Mouse (Mus musculus) limb, embryonic 11.5 days (tissue): Measurements from ENCODE around the gene Dglucy. TPM values are rescaled to one million over a fixed set of nuclear protein-coding genes. Genes with fewer than 3 reads are reported as not detected.

Source experiments
- ATAC-seq: fragments of 200-750 bp; cut with Nextera tagmentation; 2 replicates; pipeline ENCODE4 v1.8.0; 2017; ENCODE audit warnings: low read depth; ENCODE audit not compliant: insufficient number of reproducible peaks, low FRiP score, low TSS enrichment
- DNase-seq: peaks from one replicate; pipeline ENCODE4 v3.0.0-alpha.2; 2015; ENCODE audit warnings: low spot score
- H3K27ac ChIP-seq: fragments of 300-500 bp; sonication (generic); replicated peaks from 2 replicates; pipeline ENCODE4 v1.5.1; 2014; ENCODE audit warnings: low read depth, mild to moderate bottlenecking, low read length
- H3K27me3 ChIP-seq: fragments of 300-500 bp; sonication (generic); 2 replicates; pipeline ENCODE4 v1.6.1; 2014; ENCODE audit warnings: mild to moderate bottlenecking, low read length, mixed read lengths; ENCODE audit not compliant: control insufficient read depth, insufficient read depth
- H3K36me3 ChIP-seq: fragments of 300-500 bp; sonication (generic); 2 replicates; pipeline ENCODE4 v1.6.1; 2014; ENCODE audit warnings: mild to moderate bottlenecking, low read length, moderate library complexity, mixed read lengths; ENCODE audit not compliant: control insufficient read depth, insufficient read depth
- H3K4me1 ChIP-seq: fragments of 300-500 bp; sonication (generic); 2 replicates; pipeline ENCODE4 v1.6.1; 2014; ENCODE audit warnings: low read length, mixed read lengths; ENCODE audit not compliant: control insufficient read depth, insufficient read depth
- H3K4me2 ChIP-seq: fragments of 300-500 bp; sonication (generic); 2 replicates; pipeline ENCODE4 v1.6.1; 2014; ENCODE audit warnings: low read depth, mild to moderate bottlenecking, moderate library complexity; ENCODE audit not compliant: severe bottlenecking
- H3K4me3 ChIP-seq: fragments of 300-500 bp; sonication (generic); 2 replicates; pipeline ENCODE4 v1.5.1; 2014; ENCODE audit warnings: low read depth, low read length
- H3K9ac ChIP-seq: fragments of 300-500 bp; sonication (generic); 2 replicates; pipeline ENCODE4 v1.6.1; 2014; ENCODE audit warnings: mild to moderate bottlenecking, low read length
- H3K9me3 ChIP-seq: fragments of 300-500 bp; sonication (generic); 2 replicates; pipeline ENCODE4 v1.6.1; 2016; ENCODE audit warnings: low read length; ENCODE audit not compliant: control insufficient read depth
- WGBS: fragments of 180-500 bp; shearing (Covaris S2); extraction: QIAGEN DNeasy Blood & Tissue Kit; methylation state at CpG from one replicate; pipeline ENCODE4 v1.1.7; 2014; 5-methylcytosine and 5-hydroxymethylcytosine counted together
- polyA plus RNA-seq: library from polyadenylated mRNA; unstranded; fragments of >200 nt; fragmentation: Nextera tagmentation; extraction: Ambion mirVana; gene quantifications from 2 replicates; pipeline ENCODE4 v1.2.1, GENCODE M21; 2014

Gene Dglucy
- polyA plus RNA-seq, 1 experiment from 2014 or later = 0.36 TPM

GRCm38 (mm10) chr12:100871234-100871633 is 92.4 kb downstream of the Dglucy start:
- Histone ChIP-seq H3K9me3 (no peaks in the 10 kb centered on the region), H3K4me2 (no peak overlapping the region), H3K27ac (no peak overlapping the region), H3K36me3 (no peaks in the 10 kb centered on the region), H3K4me3 (no peak overlapping the region), H3K4me1 (no peaks in the 10 kb centered on the region), H3K27me3 (no peaks in the 10 kb centered on the region), H3K9ac (no peak overlapping the region)
- DNase-seq = no peak
- no peak for ATAC-seq
- 92% methylated on average over 6 of the region's 6 CpGs for WGBS

- Histone ChIP-seq H3K4me1 (no peaks in the 10 kb centered on the region), H3K4me3 (no peak overlapping the region), H3K27me3 (no peaks in the 10 kb centered on the region), H3K27ac (no peak overlapping the region), H3K9me3 (no peaks in the 10 kb centered on the region), H3K4me2 (no peak overlapping the region), H3K36me3 (no peaks in the 10 kb centered on the region), H3K9ac (no peak overlapping the region)
- 83% methylated on average over 2 of the region's 2 CpGs for WGBS
- ATAC-seq = no peak
- DNase-seq = no peak
These were observed 93.0 kb downstream of the Dglucy start for GRCm38 (mm10) chr12:100871841-100872240.

GRCm38 (mm10) chr12:100873612-100874011 is 94.8 kb downstream of the Dglucy start:
- 76% methylated on average over 3 of the region's 3 CpGs for WGBS
- no peaks in the 10 kb centered on the region for H3K36me3 ChIP-seq
- H3K4me3 ChIP-seq = no peak overlapping the region
- no peak for ATAC-seq
- no peak for DNase-seq
- H3K4me1 ChIP-seq = no peaks in the 10 kb centered on the region
- H3K4me2 ChIP-seq = no peak overlapping the region
- no peak overlapping the region for H3K27ac ChIP-seq
- no peaks in the 10 kb centered on the region for H3K9me3 ChIP-seq
- H3K9ac ChIP-seq = no peak overlapping the region
- H3K27me3 ChIP-seq = no peaks in the 10 kb centered on the region

GRCm38 (mm10) chr12:100875553-100875952 is 96.7 kb downstream of the Dglucy start:
- Histone ChIP-seq H3K27ac (no peak overlapping the region), H3K4me2 (no peak overlapping the region), H3K27me3 (no peaks in the 10 kb centered on the region), H3K9ac (no peak overlapping the region), H3K36me3 (no peaks in the 10 kb centered on the region), H3K4me1 (no peaks in the 10 kb centered on the region), H3K4me3 (no peak overlapping the region), H3K9me3 (no peaks in the 10 kb centered on the region)
- 52% methylated on average over 3 of the region's 3 CpGs for WGBS
- no peak for DNase-seq
- ATAC-seq = no peak

GRCm38 (mm10) chr12:100875960-100876359 is 97.1 kb downstream of the Dglucy start:
- H3K9ac ChIP-seq = no peak overlapping the region
- no peak overlapping the region for H3K27ac ChIP-seq
- ATAC-seq (no peak), DNase-seq (no peak)
- H3K27me3 ChIP-seq = no peaks in the 10 kb centered on the region
- H3K9me3 ChIP-seq = no peaks in the 10 kb centered on the region
- H3K4me1 ChIP-seq = no peaks in the 10 kb centered on the region
- H3K4me3 ChIP-seq = no peak overlapping the region
- H3K4me2 ChIP-seq = no peak overlapping the region
- no peaks in the 10 kb centered on the region for H3K36me3 ChIP-seq
- WGBS = 80% methylated on average over 5 of the region's 6 CpGs

GRCm38 (mm10) chr12:100877936-100878335 is 99.1 kb downstream of the Dglucy start:
- Histone ChIP-seq H3K4me2 (no peak overlapping the region), H3K27ac (no peak overlapping the region), H3K4me1 (no peaks in the 10 kb centered on the region), H3K9me3 (no peaks in the 10 kb centered on the region), H3K36me3 (no peaks in the 10 kb centered on the region), H3K27me3 (no peaks in the 10 kb centered on the region), H3K4me3 (no peak overlapping the region), H3K9ac (no peak overlapping the region)
- no peak for ATAC-seq
- WGBS = 79% methylated on average over 6 of the region's 6 CpGs
- DNase-seq = no peak

- H3K9ac ChIP-seq = no peak overlapping the region
- H3K4me3 ChIP-seq = no peak overlapping the region
- no peak for ATAC-seq
- H3K4me1 ChIP-seq = no peaks in the 10 kb centered on the region; the same call in 1 of the 2 replicates
- no peak overlapping the region for H3K4me2 ChIP-seq
- no peaks in the 10 kb centered on the region for H3K9me3 ChIP-seq
- no peak overlapping the region for H3K27ac ChIP-seq
- no peaks in the 10 kb centered on the region for H3K27me3 ChIP-seq
- 94% methylated on average over 16 of the region's 16 CpGs for WGBS
- DNase-seq = no peak
- no peaks in the 10 kb centered on the region for H3K36me3 ChIP-seq
These were observed 99.7 kb downstream of the Dglucy start for GRCm38 (mm10) chr12:100878556-100878955.

GRCm38 (mm10) chr12:100883168-100883567 is 104.3 kb downstream of the Dglucy start:
- Histone ChIP-seq H3K36me3 (no peaks in the 10 kb centered on the region), H3K27me3 (no peaks in the 10 kb centered on the region), H3K4me1 (no peaks in the 10 kb centered on the region; the same call in 1 of the 2 replicates), H3K27ac (no peak overlapping the region), H3K9me3 (no peaks in the 10 kb centered on the region), H3K9ac (no peak overlapping the region), H3K4me2 (no peak overlapping the region), H3K4me3 (no peak overlapping the region)
- ATAC-seq (no peak), DNase-seq (no peak)
- WGBS = 54% methylated on average over 7 of the region's 7 CpGs

GRCm38 (mm10) chr12:100885585-100885984 is 106.7 kb downstream of the Dglucy start:
- WGBS = 90% methylated on average over 3 of the region's 3 CpGs
- no peak for ATAC-seq
- no peaks in the 10 kb centered on the region for H3K27me3 ChIP-seq
- no peak overlapping the region for H3K27ac ChIP-seq
- DNase-seq = no peak
- no peaks in the 10 kb centered on the region; the same call in 1 of the 2 replicates for H3K4me1 ChIP-seq
- no peaks in the 10 kb centered on the region for H3K9me3 ChIP-seq
- H3K4me3 ChIP-seq = no peak overlapping the region
- no peak overlapping the region for H3K4me2 ChIP-seq
- no peak overlapping the region for H3K9ac ChIP-seq
- no peaks in the 10 kb centered on the region for H3K36me3 ChIP-seq
